Mouse (Mus musculus) kidney, postnatal 10 days (tissue): ENCODE measurements around the gene Dnlz.

Source experiments
- DNase-seq: peaks from one replicate; pipeline ENCODE4 v3.0.0; 2021; ENCODE audit warnings: mixed read lengths

Dnlz gene

GRCm38 (mm10) chr2:26319519-26320244 lies 32.2 kb downstream of the Dnlz start:
- no peak for DNase-seq

DNA sequence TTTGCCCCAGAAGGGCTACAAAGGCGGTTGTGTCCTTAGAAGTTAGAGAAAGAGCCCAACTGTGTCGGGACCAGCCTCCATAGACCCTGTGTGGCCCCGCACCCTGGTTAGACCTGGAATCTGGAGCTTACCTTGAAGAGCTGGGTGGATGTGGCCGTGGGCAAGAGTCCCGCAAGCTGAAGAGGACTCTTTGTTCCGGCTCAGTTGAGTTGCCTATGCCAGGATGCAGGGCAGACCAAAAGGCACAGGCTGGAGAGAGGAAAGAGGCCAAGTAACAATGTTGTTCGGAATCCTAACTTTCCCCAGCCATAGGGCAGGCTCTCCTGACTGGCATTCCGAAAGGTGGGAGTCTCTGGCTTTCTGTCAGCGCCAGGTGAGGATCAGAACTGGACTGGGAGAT lies 32.8 kb downstream of the Dnlz start:
- DNase-seq = no peak

GRCm38 (mm10) chr2:26317991-26318672 lies 33.8 kb downstream of the Dnlz start:
- DNase-seq = no peak

DNA sequence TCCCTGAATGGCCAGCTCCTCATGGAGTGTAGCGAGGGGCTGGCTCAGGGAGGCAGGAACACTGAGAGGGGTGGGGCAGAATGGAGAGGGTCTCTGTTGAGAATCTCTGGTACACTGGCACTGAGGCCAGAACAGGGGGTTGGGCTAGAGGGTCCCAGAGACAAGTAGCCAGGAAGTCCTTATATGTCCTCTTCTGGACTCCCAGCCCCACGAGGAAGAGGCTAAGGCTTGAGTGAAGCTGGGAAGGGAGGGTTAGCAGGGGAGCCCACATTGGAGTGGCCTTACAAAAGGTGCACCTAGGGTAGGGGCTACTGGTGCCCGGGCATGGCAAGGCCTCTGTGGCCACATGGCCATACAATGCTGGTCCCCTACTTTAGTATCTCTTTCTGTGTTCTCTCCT lies 34.5 kb downstream of the Dnlz start:
- no peak for DNase-seq

DNA sequence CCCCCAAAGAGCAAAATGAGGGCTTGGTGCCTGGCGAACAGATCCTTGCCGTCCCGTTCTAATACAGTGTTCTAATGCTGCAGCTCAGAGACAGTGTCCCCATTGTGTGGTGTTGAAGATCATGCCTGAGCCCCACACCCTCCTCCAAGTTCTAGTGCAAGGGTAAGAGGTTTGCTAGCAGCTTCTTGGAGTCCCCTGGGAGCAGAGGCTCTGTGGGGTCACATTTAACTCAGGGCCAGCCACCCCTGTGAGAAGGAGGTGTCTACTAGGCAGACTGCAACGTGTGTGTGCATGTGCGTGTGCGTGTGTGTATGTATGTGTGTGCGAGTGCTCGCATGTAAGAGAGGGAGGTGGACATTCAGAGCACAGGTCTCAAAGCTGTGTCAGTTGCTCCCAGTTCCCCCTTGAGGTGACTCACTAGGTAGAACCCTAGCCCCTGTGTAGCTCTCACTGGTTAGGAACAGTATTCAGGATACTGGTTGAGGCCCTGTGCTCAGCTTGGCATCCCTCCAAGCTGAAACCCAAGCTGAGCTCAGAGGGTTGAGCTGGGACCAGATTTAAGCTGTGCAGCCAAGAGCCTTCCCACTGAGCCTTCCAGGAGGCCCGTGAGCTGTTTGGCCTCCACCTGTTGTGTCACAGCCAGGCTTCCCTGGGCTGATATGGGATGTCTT lies 35.2 kb downstream of the Dnlz start:
- peak; percentile 60 for DNase-seq

GRCm38 (mm10) chr2:26315925-26316311 lies 36.0 kb downstream of the Dnlz start:
- peak; percentile 77 for DNase-seq

- DNase-seq = peak; percentile 95
Observed at GRCm38 (mm10) chr2:26315072-26315924, 36.6 kb downstream of the Dnlz start, which contains the start of gene Gpsm1. Gene Gpsm1 (plus strand): TSS chr2:26315515.

GRCm38 (mm10) chr2:26314281-26315071 lies 37.4 kb downstream of the Dnlz start:
- DNase-seq = peak; percentile 78

- no peak for DNase-seq
Observed at GRCm38 (mm10) chr2:26313394-26313793, 38.5 kb downstream of the Dnlz start.

GRCm38 (mm10) chr2:26312812-26313211 lies 39.1 kb downstream of the Dnlz start:
- DNase-seq = no peak

- no peak for DNase-seq
Observed at GRCm38 (mm10) chr2:26311936-26312335, 40.0 kb downstream of the Dnlz start.

DNA sequence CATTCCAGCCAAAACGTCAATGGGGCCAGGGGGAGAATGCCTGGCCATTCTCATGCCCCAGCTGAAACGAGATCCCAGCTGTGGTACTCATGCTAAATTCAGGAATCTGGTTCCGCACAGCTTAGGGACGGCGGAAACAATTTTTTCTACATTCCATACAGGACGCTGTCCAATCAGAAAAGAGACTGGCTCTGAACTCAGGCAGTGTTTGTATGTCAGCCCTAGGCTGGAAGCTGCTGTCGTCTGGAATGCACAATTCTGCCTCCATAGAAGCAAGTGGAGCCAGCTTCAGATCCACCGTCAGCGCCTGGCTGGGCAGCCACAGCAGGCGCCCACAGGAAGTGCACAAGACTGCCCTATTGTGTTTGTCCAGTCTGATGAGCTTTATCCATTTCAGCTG lies 42.2 kb downstream of the Dnlz start:
- DNase-seq = peak; percentile 73

DNA sequence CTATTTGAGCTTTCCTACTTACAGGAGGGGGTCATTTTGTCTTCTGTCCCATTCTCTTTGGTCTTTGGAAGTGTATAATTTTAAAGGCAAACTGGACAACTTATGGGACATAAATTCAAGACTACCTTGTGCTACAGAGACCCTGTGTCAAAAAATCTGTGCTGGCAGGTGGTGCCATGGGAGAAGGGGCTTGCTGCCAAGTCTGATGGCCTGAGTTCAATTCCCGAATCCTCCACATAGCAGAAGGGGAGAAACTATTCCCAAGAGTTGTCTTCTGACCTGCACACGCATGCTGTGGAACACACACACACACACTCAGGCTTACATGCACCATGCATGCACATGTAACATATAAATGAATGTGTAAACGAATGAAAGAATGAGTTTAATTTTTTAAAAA lies 45.2 kb downstream of the Dnlz start:
- no peak for DNase-seq

DNA sequence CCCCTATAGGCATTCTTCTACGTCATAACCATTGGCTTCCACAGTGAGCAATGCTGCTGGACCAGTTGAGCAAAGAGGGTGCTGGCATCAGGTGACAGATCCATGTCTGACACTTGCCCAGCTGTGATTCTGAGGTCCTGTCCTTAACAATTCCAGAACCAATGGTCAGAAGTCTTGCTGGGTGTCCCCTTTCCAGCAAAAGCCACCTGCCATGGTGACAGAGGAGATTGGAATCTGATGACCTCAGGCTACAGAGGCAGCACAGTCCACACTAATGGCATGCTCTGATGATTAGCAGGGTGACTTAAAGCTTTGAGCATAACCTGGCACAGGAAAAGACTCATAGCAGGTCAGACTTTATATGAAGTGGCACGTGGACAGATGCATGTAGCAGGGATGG lies 46.4 kb downstream of the Dnlz start:
- DNase-seq = no peak

DNA sequence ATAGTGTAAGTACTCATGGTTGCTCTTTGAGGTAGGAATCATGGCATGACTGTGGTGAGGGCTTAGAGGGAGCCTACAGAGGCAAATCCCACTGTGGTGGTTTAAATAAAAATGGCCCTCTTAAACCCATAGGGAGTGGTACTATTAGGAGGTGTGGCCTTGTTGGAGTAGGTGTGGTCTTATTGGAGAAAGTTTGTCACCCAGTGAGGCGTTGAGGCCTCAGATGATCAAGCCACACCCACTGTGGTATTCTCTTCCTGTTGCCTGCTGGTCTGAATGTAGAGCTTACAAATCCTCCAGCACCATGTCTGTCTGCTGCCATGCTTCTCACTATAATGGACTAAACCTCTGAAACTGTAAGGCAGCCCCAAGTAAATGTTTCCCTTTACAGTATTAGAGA lies 47.2 kb downstream of the Dnlz start:
- DNase-seq = no peak

DNA sequence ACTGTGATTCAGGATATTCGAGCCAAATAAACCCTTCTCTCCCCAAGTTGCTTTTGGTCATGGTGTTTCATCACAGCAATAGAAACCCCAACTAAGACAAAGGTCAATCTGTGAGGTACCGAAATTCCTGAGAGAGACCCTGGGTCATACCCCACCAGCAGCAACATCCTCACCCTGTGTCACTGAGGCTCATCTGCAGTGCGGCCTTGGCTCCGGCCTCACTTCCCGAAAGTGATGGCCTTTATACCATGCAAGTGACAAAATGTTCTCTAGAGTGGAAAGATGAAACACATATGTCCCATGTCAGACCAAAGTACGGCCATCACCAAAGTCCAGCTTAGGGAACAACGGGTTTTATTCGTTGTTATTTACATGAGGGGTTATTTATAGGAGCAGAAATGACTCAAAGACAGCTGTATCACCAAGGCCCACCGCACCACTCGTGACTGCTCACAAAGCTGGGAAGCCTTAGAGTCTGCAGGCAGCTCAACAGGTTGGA lies 49.9 kb downstream of the Dnlz start:
- no peak for DNase-seq

- DNase-seq = peak; percentile 94
Observed at GRCm38 (mm10) chr2:26300808-26301174, 51.1 kb downstream of the Dnlz start.

GRCm38 (mm10) chr2:26300161-26300807 lies 51.6 kb downstream of the Dnlz start:
- no peak for DNase-seq

DNA sequence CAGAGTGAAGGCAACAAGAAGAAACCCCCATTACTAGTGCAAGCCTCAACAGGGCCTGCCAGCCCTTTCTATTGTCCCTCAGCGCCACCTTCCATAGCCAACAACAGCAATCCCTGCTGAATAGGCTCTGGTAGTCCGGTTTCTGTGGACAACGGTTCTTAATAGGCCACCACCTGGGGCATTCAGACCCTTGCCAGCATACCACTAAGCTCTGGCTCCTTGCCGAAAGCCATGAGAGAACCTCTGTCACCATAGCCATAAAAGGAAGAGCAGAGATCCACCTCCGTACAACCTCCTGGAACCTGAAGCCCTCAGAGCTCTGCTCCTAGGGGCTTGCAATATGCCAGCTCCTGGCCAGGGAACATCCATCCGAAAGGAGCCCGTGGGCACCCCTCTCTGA lies 52.6 kb downstream of the Dnlz start:
- DNase-seq = no peak

- no peak for DNase-seq
Observed at GRCm38 (mm10) chr2:26298856-26299230, 53.1 kb downstream of the Dnlz start.

- no peak for DNase-seq
Observed at GRCm38 (mm10) chr2:26298208-26298855, 53.6 kb downstream of the Dnlz start.
